Mouse (Mus musculus) megakaryocyte, embryonic 14.5 days (primary cell): ENCODE data around the gene Ube2o.

ENCODE experiments used
- FLI1 ChIP-seq: IDR thresholded peaks from 2 replicates; pipeline ENCODE4 v1.6.1; 2012; ENCODE audit warnings: low read length, inconsistent platforms, mixed read lengths
- GATA1 ChIP-seq: IDR thresholded peaks from 3 replicates; pipeline ENCODE4 v1.6.1; 2012; ENCODE audit warnings: mixed read lengths, low read length, inconsistent platforms, borderline replicate concordance

DNA sequence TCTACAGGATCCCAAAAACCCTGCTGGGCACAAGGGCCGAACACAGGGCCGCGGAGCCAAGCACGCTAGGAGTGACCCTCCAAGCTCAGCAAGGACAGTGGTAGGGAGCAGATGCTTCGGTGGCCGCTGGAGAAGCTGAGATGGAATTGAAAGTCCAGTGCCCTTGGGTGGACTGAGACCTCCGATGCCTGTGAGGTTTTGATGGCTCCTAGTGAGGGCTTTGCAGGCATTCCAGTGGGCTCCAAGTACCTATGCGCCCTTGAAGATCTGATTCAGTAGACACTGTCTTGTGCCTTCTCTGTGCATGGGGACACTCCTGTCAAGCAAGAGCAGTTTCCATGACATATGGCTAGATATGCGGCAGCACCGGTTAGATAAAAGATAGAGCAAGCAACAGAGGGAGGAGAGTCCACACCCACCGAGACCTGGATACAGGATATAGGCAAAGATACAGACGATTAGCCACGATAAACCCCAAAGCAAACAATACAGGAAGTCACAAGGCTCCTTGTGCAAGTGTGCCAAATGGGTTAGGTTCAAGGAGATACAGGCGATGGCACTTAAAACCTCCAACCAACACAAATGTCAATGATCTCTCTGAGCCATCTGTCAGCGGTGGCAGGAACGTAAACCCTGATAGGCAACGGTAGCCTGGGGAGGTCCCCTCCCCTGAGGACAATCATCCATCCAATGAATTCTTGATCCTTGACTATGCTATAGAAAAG, 74.9 kb downstream of the Ube2o start:
- TF ChIP-seq GATA1: no peak
- no peak for TF ChIP-seq FLI1
